In genomic region chr10:78605080-78605479, GRCm38 (mm10) we compare ENCODE assay signal across 10 mouse cellular contexts. TPM values are rescaled to one million over a fixed set of nuclear protein-coding genes. Genes with fewer than 3 reads are reported as not detected.
DNase-seq lines count a peak whose midpoint lies in the region; ATAC-seq and TF ChIP-seq lines count a peak whose summit lies in the region.
"Had no signal": no experiment of that assay in that cellular context is flagged by ENCODE, and none has a peak within 500 bp of the region (broad histone marks: within the 10 kb centered on the region; RNA-seq: fewer than 3 reads in every experiment).

No protein-coding gene starts in this region.

- WGBS in forebrain, postnatal 0 days, result 38% methylated on average over 3 of the region's 3 CpGs
- 48% methylated on average over 3 of the region's 3 CpGs for WGBS in forebrain, embryonic 15.5 days

- TF ChIP-seq CTCF in forebrain, postnatal 0 days (IDR thresholded peaks at IDR 0.05; ENCODE audit: low read depth), result peak; percentile 60

- H3K9me3 ChIP-seq in forebrain, postnatal 0 days (ENCODE audit: low read length), result no peaks in the 10 kb centered on the region
- no peaks in the 10 kb centered on the region for H3K9me3 ChIP-seq in forebrain, embryonic 15.5 days
- H3K9me3 ChIP-seq: hindbrain, embryonic 15.5 days had no signal

- no peak overlapping the region for H3K27ac ChIP-seq in forebrain, postnatal 0 days (ENCODE audit: low read depth, low read length)
- H3K27ac ChIP-seq in forebrain, embryonic 15.5 days (replicated peaks), result no peak overlapping the region
- H3K27ac ChIP-seq: hindbrain, embryonic 15.5 days had no signal

- no peak overlapping the region for H3K4me2 ChIP-seq in forebrain, postnatal 0 days (ENCODE audit: low read depth)
- H3K4me2 ChIP-seq in forebrain, embryonic 15.5 days (replicated peaks), result no peak overlapping the region
- H3K4me2 ChIP-seq: hindbrain, embryonic 15.5 days had no signal

- no peaks in the 10 kb centered on the region for H3K27me3 ChIP-seq in forebrain, postnatal 0 days (ENCODE audit: insufficient read depth, low read length)
- no peaks in the 10 kb centered on the region for H3K27me3 ChIP-seq in forebrain, embryonic 15.5 days
- H3K27me3 ChIP-seq: hindbrain, embryonic 15.5 days had no signal

- no peak overlapping the region for H3K9ac ChIP-seq in forebrain, postnatal 0 days
- H3K9ac ChIP-seq in forebrain, embryonic 15.5 days (replicated peaks), result no peak overlapping the region
- H3K9ac ChIP-seq: hindbrain, embryonic 15.5 days had no signal

- no peaks in the 10 kb centered on the region for H3K4me1 ChIP-seq in forebrain, postnatal 0 days (ENCODE audit: insufficient read depth)
- H3K4me1 ChIP-seq in forebrain, embryonic 15.5 days, result no peaks in the 10 kb centered on the region
- H3K4me1 ChIP-seq: hindbrain, embryonic 15.5 days had no signal

- ATAC-seq in forebrain, postnatal 0 days, result no peak; the same call in 1 of the 2 replicates
- no peak for ATAC-seq in forebrain, embryonic 15.5 days (replicated peaks)

- peak; percentile 23 for DNase-seq in forebrain, postnatal 0 days
- DNase-seq in right cerebral cortex, adult 18-20 months, result peak; percentile 30
- DNase-seq in right cerebral cortex, postnatal 36 days (ENCODE audit: low spot score in 2 of 2), result no peak
- DNase-seq in embryo, embryonic 11 days, result peak; percentile 47
- DNase-seq in left cerebral cortex, postnatal 10 days (ENCODE audit: extremely low spot score in 1 of 2, low spot score in 2 of 2), result peak; percentile 16 to 49
- peak; percentile 73 for DNase-seq in thymus, postnatal 25 days
- no peak for DNase-seq in urinary bladder, postnatal 14 days (ENCODE audit: low spot score)

- intact Hi-C loops in left cerebral cortex, postnatal 10 days (cut with DNase I), result loop anchor here (10.0 kb wide), 2 partner anchors 60 to 90 kb away; partner anchors contain the start of gene Olfr1358

- no peaks in the 10 kb centered on the region for H3K36me3 ChIP-seq in forebrain, postnatal 0 days (ENCODE audit: insufficient read depth)
- H3K36me3 ChIP-seq in forebrain, embryonic 15.5 days, result no peaks in the 10 kb centered on the region
- H3K36me3 ChIP-seq: hindbrain, embryonic 15.5 days had no signal

- no peak overlapping the region for H3K4me3 ChIP-seq in forebrain, postnatal 0 days (ENCODE audit: low read depth, low read length)
- no peak overlapping the region for H3K4me3 ChIP-seq in forebrain, embryonic 15.5 days
- H3K4me3 ChIP-seq: hindbrain, embryonic 15.5 days; myocyte had no signal

RNA-seq across cellular contexts. Expression of gene Olfr1357, which starts 12.8 kb away (rescaled TPM):
- total RNA-seq in forebrain, postnatal 0 days (2014; rRNA removed), result not detected in 2 replicates
- not detected in 2 replicates for polyA plus RNA-seq in forebrain, postnatal 0 days (2015; fragmentation: Nextera tagmentation; extraction: Ambion mirVana)
- not detected in 2 replicates for polyA plus RNA-seq in forebrain, embryonic 15.5 days (2015; fragmentation: Nextera tagmentation; extraction: Ambion mirVana)
- total RNA-seq in left cerebral cortex, postnatal 10 days (2021), result not detected
- polyA plus RNA-seq: hindbrain, embryonic 15.5 days; myocyte had no signal

RNA-seq across cellular contexts. Expression of gene Syde1, which starts 13.3 kb away (rescaled TPM):
- 5.5 and 9.0 TPM in 2 replicates for total RNA-seq in forebrain, postnatal 0 days (2014; rRNA removed)
- polyA plus RNA-seq in forebrain, postnatal 0 days (2015; fragmentation: Nextera tagmentation; extraction: Ambion mirVana), result 2.7 and 2.8 TPM in 2 replicates
- polyA plus RNA-seq in forebrain, embryonic 15.5 days (2015; fragmentation: Nextera tagmentation; extraction: Ambion mirVana), result 3.6 TPM in 2 replicates
- total RNA-seq in left cerebral cortex, postnatal 10 days (2021), result 1 to 10 TPM; 3.9 TPM

RNA-seq across cellular contexts. Expression of gene Ilvbl, which starts 30.9 kb away (rescaled TPM):
- 37.0 and 57.4 TPM in 2 replicates for total RNA-seq in forebrain, postnatal 0 days (2014; rRNA removed)
- 46.5 and 58.8 TPM in 2 replicates for polyA plus RNA-seq in forebrain, postnatal 0 days (2015; fragmentation: Nextera tagmentation; extraction: Ambion mirVana)
- 39.7 and 40.6 TPM in 2 replicates for polyA plus RNA-seq in forebrain, embryonic 15.5 days (2015; fragmentation: Nextera tagmentation; extraction: Ambion mirVana)
- total RNA-seq in left cerebral cortex, postnatal 10 days (2021), result 10 to 100 TPM; 19.2 to 21.9 TPM

Comparison
In these comparisons a context has a peak if more than half of its experiments do, and no peak if none do; other contexts are left out.
1. DNase-seq: peak in forebrain, postnatal 0 days (single experiment), right cerebral cortex, adult 18-20 months (single experiment), embryo, embryonic 11 days (single experiment), left cerebral cortex, postnatal 10 days (2 of 2) and thymus, postnatal 25 days (single experiment); none in right cerebral cortex, postnatal 36 days (0 of 2) and urinary bladder, postnatal 14 days (single experiment).